Mouse (Mus musculus) spleen, adult 2 months (tissue): ENCODE results near the gene Hnrnpa2b1. TPM values are rescaled to one million over a fixed set of nuclear protein-coding genes. Genes with fewer than 3 reads are reported as not detected.

Source experiments
- DNase-seq, 2 experiments: peaks; one replicate each; pipeline versions ENCODE4 v3.0.0 to v3.0.0-alpha.2; 2012 to 2021; ENCODE audit warnings: low spot score in 2 of 2, low read depth in 1 of 2
- H3K27ac ChIP-seq: fragments of 200-500 bp; 2 replicates; pipeline ENCODE4 v1.5.1; 2012; ENCODE audit warnings: low read length, inconsistent platforms; ENCODE audit not compliant: insufficient read depth
- H3K27me3 ChIP-seq: fragments of 200-500 bp; 2 replicates; pipeline ENCODE4 v1.6.1; 2012; ENCODE audit warnings: mild to moderate bottlenecking, moderate library complexity, low read length, inconsistent platforms; ENCODE audit not compliant: control insufficient read depth, insufficient read depth
- H3K36me3 ChIP-seq: fragments of 200-500 bp; 2 replicates; pipeline ENCODE4 v1.6.1; 2012; ENCODE audit warnings: mild to moderate bottlenecking, low read length, inconsistent platforms; ENCODE audit not compliant: control insufficient read depth, insufficient read depth
- H3K4me1 ChIP-seq: fragments of 200-500 bp; 2 replicates; pipeline ENCODE4 v1.6.1; 2011; ENCODE audit warnings: inconsistent platforms; ENCODE audit not compliant: control insufficient read depth, insufficient read depth, insufficient read length
- H3K4me3 ChIP-seq: fragments of 200-500 bp; 2 replicates; pipeline ENCODE4 v1.5.1; 2011; ENCODE audit warnings: mild to moderate bottlenecking, inconsistent platforms; ENCODE audit not compliant: insufficient read depth, insufficient read length; ENCODE audit errors: extremely low read depth
- CTCF ChIP-seq: fragments of 200-500 bp; IDR thresholded peaks from 2 replicates; pipeline ENCODE4 v1.5.1; 2011; ENCODE audit warnings: mild to moderate bottlenecking, inconsistent platforms; ENCODE audit not compliant: insufficient read depth, insufficient read length, insufficient replicate concordance; ENCODE audit errors: extremely low read depth
- POLR2A ChIP-seq: fragments of 200-500 bp; IDR thresholded peaks from 2 replicates; pipeline ENCODE4 v1.6.1; 2011; ENCODE audit warnings: low read depth, low read length, inconsistent platforms
- WGBS: fragments of 180-500 bp; shearing (Covaris S2); methylation state at CpG from one replicate; pipeline ENCODE4 v1.1.7; 2018; 5-methylcytosine and 5-hydroxymethylcytosine counted together
- polyA plus RNA-seq: library from polyadenylated mRNA; depleted of rRNA; stranded (reverse); fragments of >200 nt; gene quantifications from 2 replicates; pipeline ENCODE4 v1.2.3, GENCODE M21; 2012

Gene Hnrnpa2b1
- polyA plus RNA-seq, 1 experiment = 47.3 TPM

GRCm38 (mm10) chr6:51483861-51484260, 14.2 kb upstream of the Hnrnpa2b1 start:
- TF ChIP-seq POLR2A = no peak
- TF ChIP-seq CTCF = no peak
- 94% methylated on average over 3 of the region's 3 CpGs for WGBS
- Histone ChIP-seq H3K27me3 (no peaks in the 10 kb centered on the region), H3K4me3 (no peak overlapping the region), H3K4me1 (no peaks in the 10 kb centered on the region), H3K27ac (no peak overlapping the region), H3K36me3 (peaks cover 28% of the 10 kb centered on the region)
- DNase-seq = no peak

GRCm38 (mm10) chr6:51481548-51481947, 11.9 kb upstream of the Hnrnpa2b1 start:
- DNase-seq = no peak
- 95% methylated on average over 8 of the region's 8 CpGs for WGBS
- no peak for TF ChIP-seq CTCF
- no peak for TF ChIP-seq POLR2A
- no peak overlapping the region for H3K27ac ChIP-seq
- no peaks in the 10 kb centered on the region for H3K4me1 ChIP-seq
- H3K4me3 ChIP-seq = no peak overlapping the region
- H3K36me3 ChIP-seq = peaks cover 34% of the 10 kb centered on the region
- no peaks in the 10 kb centered on the region for H3K27me3 ChIP-seq

- Histone ChIP-seq H3K27me3 (no peaks in the 10 kb centered on the region), H3K36me3 (peaks cover 43% of the 10 kb centered on the region), H3K4me1 (no peaks in the 10 kb centered on the region), H3K4me3 (no peak overlapping the region), H3K27ac (no peak overlapping the region)
- no peak for DNase-seq
- TF ChIP-seq CTCF = no peak
- no peak for TF ChIP-seq POLR2A
- 87% methylated on average over 4 of the region's 4 CpGs for WGBS
Measured at GRCm38 (mm10) chr6:51479136-51479731, 9.5 kb upstream of the Hnrnpa2b1 start.

- no peak overlapping the region for H3K27ac ChIP-seq
- 49% methylated on average over 4 of the region's 4 CpGs for WGBS
- DNase-seq = no peak
- H3K27me3 ChIP-seq = no peaks in the 10 kb centered on the region
- H3K36me3 ChIP-seq = peaks cover 13% of the 10 kb centered on the region
- TF ChIP-seq POLR2A = no peak
- TF ChIP-seq CTCF = no peak
- H3K4me3 ChIP-seq = no peak overlapping the region
- H3K4me1 ChIP-seq = peaks cover 4% of the 10 kb centered on the region; the same call in 1 of the 2 replicates
Measured at GRCm38 (mm10) chr6:51472213-51472612, 2.5 kb upstream of the Hnrnpa2b1 start.

GRCm38 (mm10) chr6:51471782-51472181, 2.1 kb upstream of the Hnrnpa2b1 start:
- TF ChIP-seq POLR2A = no peak
- TF ChIP-seq CTCF = no peak

GRCm38 (mm10) chr6:51471179-51471505, 1.4 kb upstream of the Hnrnpa2b1 start:
- no peak; the same call in 1 of the 2 replicates for TF ChIP-seq POLR2A
- TF ChIP-seq CTCF = no peak
- DNase-seq = no peak
- Histone ChIP-seq H3K36me3 (peaks cover 11% of the 10 kb centered on the region), H3K4me1 (peaks cover 4% of the 10 kb centered on the region; the same call in 1 of the 2 replicates), H3K4me3 (peak overlapping the region; percentile 99), H3K27me3 (no peaks in the 10 kb centered on the region), H3K27ac (peak overlapping the region; percentile 99)
- WGBS = under 1% methylated on average over 10 of the region's 10 CpGs

More at GRCm38 (mm10) chr6:51471782-51472181, 2.1 kb upstream of the Hnrnpa2b1 start:
- H3K27me3 ChIP-seq = no peaks in the 10 kb centered on the region
- H3K4me3 ChIP-seq = no peak overlapping the region; the same call in 1 of the 2 replicates
- WGBS = 23% methylated on average over 3 of the region's 3 CpGs
- DNase-seq = no peak
- H3K4me1 ChIP-seq = peaks cover 4% of the 10 kb centered on the region; the same call in 1 of the 2 replicates
- peaks cover 13% of the 10 kb centered on the region for H3K36me3 ChIP-seq
- H3K27ac ChIP-seq = no peak overlapping the region

- peak within 1 kb of the TSS; percentile 99 for H3K4me3 ChIP-seq
- peaks cover 11% of the 10 kb centered on the region for H3K36me3 ChIP-seq
- peak within 1 kb of the TSS; percentile 100 for H3K27ac ChIP-seq
- peaks cover 5% of the 10 kb centered on the region for H3K4me1 ChIP-seq
- 1% methylated on average over 96 of the region's 99 CpGs for WGBS
- peak; percentile 78 to 85 for DNase-seq
- no peaks in the 10 kb centered on the region for H3K27me3 ChIP-seq
- TF ChIP-seq POLR2A (peak; percentile 9), CTCF (no peak)
Measured at GRCm38 (mm10) chr6:51470311-51471178, 851 bp upstream of the Hnrnpa2b1 start, which contains the start of gene Cbx3. Gene Cbx3 (plus strand): TSS chr6:51470360.
